Mouse (Mus musculus): Measurements from ENCODE around the gene Pir.

GRCm38 (mm10) chrX:164405080-164405649 is 136.0 kb downstream of the Pir start:
- TF ChIP-seq ZC3H11A (IDR thresholded peaks at IDR 0.05; ENCODE audit: low read depth, low read length) (no peak), POLR2A (IDR thresholded peaks at IDR 0.05; ENCODE audit: low read depth, low read length) (no peak), CHD2 (IDR thresholded peaks at IDR 0.05; ENCODE audit: low read length) (no peak), MAFK (IDR thresholded peaks at IDR 0.05; ENCODE audit: insufficient replicate concordance, low read length) (no peak), KAT2A (IDR thresholded peaks at IDR 0.05; ENCODE audit: insufficient replicate concordance, low read length) (no peak)
